Mouse (Mus musculus) lung, embryonic 15.5 days (tissue): ENCODE data around the gene H2-M5. TPM values are rescaled to one million over a fixed set of nuclear protein-coding genes. Genes with fewer than 3 reads are reported as not detected.
"Not testable (repeated sequence)": the region's sequence is repeated elsewhere in the genome, so short reads cannot be mapped to it uniquely, and the experiment has no call there.

Experiments
- ATAC-seq: fragments of 200-750 bp; cut with Nextera tagmentation; 2 replicates; pipeline ENCODE4 v1.8.0; 2017; ENCODE audit warnings: moderate number of reproducible peaks, borderline replicate concordance; ENCODE audit not compliant: low FRiP score, low TSS enrichment; ENCODE audit errors: extremely low read depth
- H3K27ac ChIP-seq: fragments of 300-500 bp; sonication (generic); 2 replicates; pipeline ENCODE4 v1.5.1; 2015; ENCODE audit warnings: moderate library complexity, mild to moderate bottlenecking, inconsistent platforms
- H3K27me3 ChIP-seq: fragments of 300-500 bp; sonication (generic); 2 replicates; pipeline ENCODE4 v1.6.1; 2015; ENCODE audit warnings: inconsistent platforms
- H3K36me3 ChIP-seq: fragments of 300-500 bp; sonication (generic); 2 replicates; pipeline ENCODE4 v1.6.1; 2015; ENCODE audit warnings: inconsistent platforms
- H3K4me1 ChIP-seq: fragments of 300-500 bp; sonication (generic); 2 replicates; pipeline ENCODE4 v1.6.1; 2015; ENCODE audit warnings: inconsistent platforms
- H3K4me2 ChIP-seq: fragments of 300-500 bp; sonication (generic); 2 replicates; pipeline ENCODE4 v1.6.1; 2015; ENCODE audit warnings: inconsistent platforms, mild to moderate bottlenecking, moderate library complexity
- H3K4me3 ChIP-seq: fragments of 300-500 bp; sonication (generic); 2 replicates; pipeline ENCODE4 v1.5.1; 2015; ENCODE audit warnings: mild to moderate bottlenecking, inconsistent platforms
- H3K9ac ChIP-seq: fragments of 300-500 bp; sonication (generic); 2 replicates; pipeline ENCODE4 v1.6.1; 2015; ENCODE audit warnings: inconsistent platforms
- H3K9me3 ChIP-seq: fragments of 300-500 bp; sonication (generic); 2 replicates; pipeline ENCODE4 v1.6.1; 2016; ENCODE audit warnings: inconsistent platforms
- WGBS: fragments of 180-500 bp; shearing (Covaris S2); methylation state at CpG from one replicate; pipeline ENCODE4 v1.1.7; 2015; 5-methylcytosine and 5-hydroxymethylcytosine counted together
- polyA plus RNA-seq: library from polyadenylated mRNA; unstranded; fragments of >200 nt; fragmentation: Nextera tagmentation; extraction: Ambion mirVana; gene quantifications from 2 replicates; pipeline ENCODE4 v1.2.1, GENCODE M21; 2015

The H2-M5 gene
- polyA plus RNA-seq, 1 experiment from 2014 or later = 0.40 TPM

- Histone ChIP-seq H3K4me1 (no peaks in the 10 kb centered on the region), H3K36me3 (no peaks in the 10 kb centered on the region), H3K27me3 (peaks cover 23% of the 10 kb centered on the region), H3K9me3 (no peaks in the 10 kb centered on the region), H3K27ac (no peak overlapping the region), H3K9ac (no peak overlapping the region), H3K4me3 (no peak overlapping the region), H3K4me2 (no peak overlapping the region)
- 47% methylated on average over 3 of the region's 3 CpGs for WGBS
- no peak for ATAC-seq
These were observed 3.2 kb upstream of the H2-M5 start for GRCm38 (mm10) chr17:36992336-36993104.

- H3K4me1 ChIP-seq, H3K27ac ChIP-seq, H3K4me3 ChIP-seq, H3K9ac ChIP-seq, H3K9me3 ChIP-seq, H3K4me2 ChIP-seq, ATAC-seq, H3K36me3 ChIP-seq: not testable (repeated sequence)
- 93% methylated on average over 6 of the region's 6 CpGs for WGBS
- H3K27me3 ChIP-seq = peaks cover 30% of the 10 kb centered on the region
These were observed 1.3 kb upstream of the H2-M5 start for GRCm38 (mm10) chr17:36990630-36991029.

- H3K9ac ChIP-seq = no peak overlapping the region
- H3K36me3 ChIP-seq = no peaks in the 10 kb centered on the region
- peak overlapping the region; percentile 47 for H3K4me2 ChIP-seq
- WGBS = 11% methylated on average over 24 of the region's 24 CpGs
- peaks cover 30% of the 10 kb centered on the region for H3K27me3 ChIP-seq
- ATAC-seq = no peak; the same call in 1 of the 2 replicates
- no peaks in the 10 kb centered on the region for H3K9me3 ChIP-seq
- no peaks in the 10 kb centered on the region for H3K4me1 ChIP-seq
- no peak overlapping the region for H3K27ac ChIP-seq
- peak overlapping the region; percentile 12; the same call in 1 of the 2 replicates for H3K4me3 ChIP-seq
These were observed 862 bp downstream of the H2-M5 start for GRCm38 (mm10) chr17:36988475-36988874.

GRCm38 (mm10) chr17:36982253-36983155 lies 6.8 kb downstream of the H2-M5 start:
- no peak overlapping the region for H3K9ac ChIP-seq
- WGBS = 31% methylated on average over 5 of the region's 5 CpGs
- no peak overlapping the region for H3K4me2 ChIP-seq
- H3K27me3 ChIP-seq = peaks cover 6% of the 10 kb centered on the region; the same call in 1 of the 2 replicates
- H3K9me3 ChIP-seq = no peaks in the 10 kb centered on the region
- H3K36me3 ChIP-seq = no peaks in the 10 kb centered on the region
- no peak overlapping the region for H3K4me3 ChIP-seq
- peak; percentile 15; the same call in 1 of the 2 replicates for ATAC-seq
- peaks cover 10% of the 10 kb centered on the region; the same call in 1 of the 2 replicates for H3K4me1 ChIP-seq
- H3K27ac ChIP-seq = peak overlapping the region; percentile 69

GRCm38 (mm10) chr17:36981845-36982244 lies 7.5 kb downstream of the H2-M5 start:
- H3K4me3 ChIP-seq = no peak overlapping the region
- peaks cover 10% of the 10 kb centered on the region; the same call in 1 of the 2 replicates for H3K4me1 ChIP-seq
- WGBS = 3% methylated on average over 4 of the region's 4 CpGs
- no peaks in the 10 kb centered on the region; the same call in 1 of the 2 replicates for H3K27me3 ChIP-seq
- ATAC-seq = no peak
- H3K27ac ChIP-seq = 0 out of 2 replicates have a peak overlapping the region, but pooled peaks have one; percentile 69
- H3K4me2 ChIP-seq = peak overlapping the region; percentile 45; the same call in 1 of the 2 replicates
- no peaks in the 10 kb centered on the region for H3K9me3 ChIP-seq
- no peak overlapping the region for H3K9ac ChIP-seq
- no peaks in the 10 kb centered on the region for H3K36me3 ChIP-seq

- Histone ChIP-seq H3K4me3 (peak within 1 kb of the TSS; percentile 7; the same call in 1 of the 2 replicates), H3K27ac (0 out of 2 replicates have a peak within 1 kb of the TSS, but pooled peaks have one; percentile 69), H3K4me2 (peak within 1 kb of the TSS; percentile 45), H3K36me3 (no peaks in the 10 kb centered on the region), H3K9me3 (no peaks in the 10 kb centered on the region), H3K4me1 (peaks cover 10% of the 10 kb centered on the region; the same call in 1 of the 2 replicates), H3K9ac (no peak within 1 kb of the TSS), H3K27me3 (no peaks in the 10 kb centered on the region; the same call in 1 of the 2 replicates)
- no peak for ATAC-seq
- 9% methylated on average over 18 of the region's 18 CpGs for WGBS
These were observed 8.0 kb downstream of the H2-M5 start, which contains the start of gene 2410137M14Rik for GRCm38 (mm10) chr17:36981221-36981813. 2410137M14Rik (minus strand) TSS chr17:36981237.

GRCm38 (mm10) chr17:36973271-36973787 lies 16.0 kb downstream of the H2-M5 start:
- no peak overlapping the region for H3K9ac ChIP-seq
- 65% methylated on average over 8 of the region's 8 CpGs for WGBS
- no peak overlapping the region for H3K27ac ChIP-seq
- H3K27me3 ChIP-seq = no peaks in the 10 kb centered on the region
- no peak overlapping the region for H3K4me2 ChIP-seq
- no peaks in the 10 kb centered on the region for H3K4me1 ChIP-seq
- no peaks in the 10 kb centered on the region for H3K9me3 ChIP-seq
- no peaks in the 10 kb centered on the region for H3K36me3 ChIP-seq
- no peak for ATAC-seq
- no peak overlapping the region for H3K4me3 ChIP-seq

- Histone ChIP-seq H3K27me3 (no peaks in the 10 kb centered on the region), H3K4me1 (no peaks in the 10 kb centered on the region), H3K4me3 (no peak overlapping the region), H3K27ac (no peak overlapping the region), H3K4me2 (no peak overlapping the region), H3K9ac (no peak overlapping the region), H3K9me3 (no peaks in the 10 kb centered on the region), H3K36me3 (no peaks in the 10 kb centered on the region)
- no peak for ATAC-seq
- WGBS = 67% methylated on average over 3 of the region's 3 CpGs
These were observed 16.5 kb downstream of the H2-M5 start for GRCm38 (mm10) chr17:36972791-36973190.

GRCm38 (mm10) chr17:36971172-36971850 lies 18.0 kb downstream of the H2-M5 start:
- no peak overlapping the region for H3K4me3 ChIP-seq
- no peak overlapping the region for H3K27ac ChIP-seq
- H3K9me3 ChIP-seq = no peaks in the 10 kb centered on the region
- no peaks in the 10 kb centered on the region for H3K4me1 ChIP-seq
- H3K9ac ChIP-seq = no peak overlapping the region
- no peak overlapping the region for H3K4me2 ChIP-seq
- no peaks in the 10 kb centered on the region for H3K36me3 ChIP-seq
- no peaks in the 10 kb centered on the region for H3K27me3 ChIP-seq
- no peak for ATAC-seq
- WGBS = 78% methylated on average over 6 of the region's 6 CpGs

- Histone ChIP-seq H3K4me3 (no peak overlapping the region), H3K4me1 (no peaks in the 10 kb centered on the region), H3K9me3 (no peaks in the 10 kb centered on the region), H3K36me3 (no peaks in the 10 kb centered on the region), H3K9ac (no peak overlapping the region), H3K27ac (no peak overlapping the region), H3K27me3 (no peaks in the 10 kb centered on the region), H3K4me2 (no peak overlapping the region)
- 65% methylated on average over 14 of the region's 14 CpGs for WGBS
- ATAC-seq = no peak
These were observed 18.9 kb downstream of the H2-M5 start for GRCm38 (mm10) chr17:36970316-36970890.
